Mouse (Mus musculus) heart, embryonic 10.5 days (tissue): Measurements from ENCODE around the gene Slc15a1. TPM values are rescaled to one million over a fixed set of nuclear protein-coding genes. Genes with fewer than 3 reads are reported as not detected.

ENCODE experiments used
- DNase-seq: peaks from one replicate; pipeline ENCODE4 v3.0.0-alpha.2; 2017; ENCODE audit warnings: low spot score
- H3K27ac ChIP-seq: fragments of 300-500 bp; sonication (generic); 2 replicates; pipeline ENCODE4 v1.5.1; 2016; ENCODE audit warnings: mild to moderate bottlenecking
- H3K27me3 ChIP-seq: fragments of 300-500 bp; sonication (generic); 2 replicates; pipeline ENCODE4 v1.6.1; 2016; ENCODE audit warnings: mild to moderate bottlenecking; ENCODE audit not compliant: poor library complexity, insufficient read depth, severe bottlenecking
- H3K36me3 ChIP-seq: fragments of 300-500 bp; sonication (generic); 2 replicates; pipeline ENCODE4 v1.6.1; 2016; ENCODE audit warnings: mild to moderate bottlenecking, moderate library complexity
- H3K4me1 ChIP-seq: fragments of 300-500 bp; sonication (generic); 2 replicates; pipeline ENCODE4 v1.6.1; 2016; ENCODE audit warnings: mild to moderate bottlenecking
- H3K4me3 ChIP-seq: fragments of 300-500 bp; sonication (generic); 2 replicates; pipeline ENCODE4 v1.5.1; 2016; ENCODE audit warnings: mild to moderate bottlenecking, moderate library complexity
- H3K9me3 ChIP-seq: fragments of 300-500 bp; sonication (generic); 2 replicates; pipeline ENCODE4 v1.6.1; 2016; ENCODE audit warnings: mild to moderate bottlenecking, moderate library complexity
- WGBS: fragments of 180-500 bp; shearing (Covaris S2); methylation state at CpG from one replicate; pipeline ENCODE4 v1.1.7; 2016; 5-methylcytosine and 5-hydroxymethylcytosine counted together
- polyA plus RNA-seq: library from polyadenylated mRNA; unstranded; fragments of >200 nt; fragmentation: Nextera tagmentation; extraction: Ambion mirVana; gene quantifications from 2 replicates; pipeline ENCODE4 v1.2.1, GENCODE M21; 2016

Slc15a1 gene
- polyA plus RNA-seq, 1 experiment from 2014 or later, result not detected

- Histone ChIP-seq H3K27me3 (0 out of 2 replicates have a peak, but pooled peaks cover 3% of the 10 kb centered on the region), H3K36me3 (no peaks in the 10 kb centered on the region), H3K9me3 (no peaks in the 10 kb centered on the region), H3K4me3 (no peak overlapping the region), H3K27ac (peak overlapping the region; percentile 89), H3K4me1 (peaks cover 27% of the 10 kb centered on the region)
- no peak for DNase-seq
- 86% methylated on average over 3 of the region's 3 CpGs for WGBS
Observed at GRCm38 (mm10) chr14:121436455-121436854, 68.6 kb downstream of the Slc15a1 start.

DNA sequence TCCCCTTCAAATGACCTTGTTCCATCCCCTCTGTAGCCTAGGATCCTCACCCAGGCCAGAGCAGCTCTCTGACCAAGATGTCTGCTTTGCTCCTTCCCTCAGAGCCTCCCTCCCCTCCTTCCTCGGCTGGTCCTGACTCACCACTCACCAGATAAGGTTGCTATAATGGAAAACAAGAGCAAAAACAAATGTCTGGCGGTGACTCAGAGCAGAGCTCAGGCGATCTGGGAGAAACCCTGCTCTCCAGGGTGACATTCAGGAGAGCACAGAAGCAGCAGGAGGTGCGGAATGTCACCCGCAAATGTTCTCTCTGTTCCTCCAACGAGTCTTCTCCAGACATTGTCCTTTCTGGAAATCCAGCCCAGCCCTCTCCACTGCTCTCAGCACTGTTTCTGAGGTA is 69.3 kb downstream of the Slc15a1 start:
- no peak overlapping the region for H3K4me3 ChIP-seq
- whole genome bisulfite sequencing, result 13% methylated on average over 6 of the region's 6 CpGs
- H3K9me3 ChIP-seq, result no peaks in the 10 kb centered on the region
- peaks cover 27% of the 10 kb centered on the region for H3K4me1 ChIP-seq
- H3K36me3 ChIP-seq, result no peaks in the 10 kb centered on the region
- peak overlapping the region; percentile 89 for H3K27ac ChIP-seq
- DNase-seq, result peak; percentile 94
- 0 out of 2 replicates have a peak, but pooled peaks cover 3% of the 10 kb centered on the region for H3K27me3 ChIP-seq

DNA sequence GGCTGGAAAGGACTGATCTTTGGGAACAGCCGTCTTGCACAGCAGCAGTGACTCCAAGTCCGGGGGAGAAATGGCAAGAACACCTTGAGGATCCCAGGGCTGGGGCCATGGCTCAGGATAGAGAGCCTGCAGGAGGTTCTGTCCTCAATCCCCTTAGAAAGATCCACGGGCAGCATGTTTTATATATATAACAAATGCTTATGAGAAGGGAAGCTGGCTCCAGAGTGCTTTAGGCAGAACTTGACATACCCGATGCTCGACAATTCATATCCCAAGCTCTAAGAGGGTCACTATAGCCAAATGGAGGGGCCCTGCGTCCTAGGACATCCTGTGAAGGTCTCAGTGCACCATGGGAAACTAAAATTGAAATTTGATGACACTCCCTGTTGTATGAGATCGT is 73.8 kb downstream of the Slc15a1 start:
- DNase-seq, result no peak
- Histone ChIP-seq H3K27me3 (no peaks in the 10 kb centered on the region), H3K36me3 (no peaks in the 10 kb centered on the region), H3K4me3 (no peak overlapping the region), H3K4me1 (peaks cover 15% of the 10 kb centered on the region), H3K9me3 (no peaks in the 10 kb centered on the region), H3K27ac (no peak overlapping the region)
- 81% methylated on average over 7 of the region's 7 CpGs for WGBS

DNA sequence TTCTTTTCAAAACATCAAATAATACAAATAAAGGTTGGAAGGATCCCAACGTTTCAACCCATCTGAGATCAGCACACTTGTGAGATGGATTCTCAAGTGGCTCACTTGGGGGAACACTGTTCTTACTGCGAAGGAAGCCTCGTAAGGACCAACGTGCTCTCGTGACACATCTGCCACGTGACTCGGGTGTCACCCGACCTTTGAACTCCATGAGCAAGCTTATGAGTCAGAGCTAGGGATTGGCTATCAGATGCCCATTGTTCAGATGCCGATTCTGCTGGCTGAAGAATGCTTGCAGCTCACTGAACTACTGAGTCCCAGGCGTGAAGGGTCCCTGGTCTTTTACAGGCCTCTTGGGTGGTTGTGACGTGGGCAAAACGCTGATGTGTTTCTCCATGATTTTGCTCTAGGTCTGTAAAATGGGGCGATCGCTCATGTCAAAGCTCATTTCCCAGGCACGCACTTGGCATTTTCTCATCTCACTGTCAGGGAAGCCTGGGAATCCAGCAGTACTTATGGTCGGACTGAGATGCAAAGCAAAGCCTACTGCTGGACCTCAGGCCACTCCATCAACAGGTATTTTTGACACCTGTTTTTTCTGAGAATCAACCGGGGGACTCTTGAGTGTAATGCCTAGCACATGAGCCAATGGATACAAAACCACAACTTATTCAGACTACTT is 75.1 kb downstream of the Slc15a1 start:
- no peaks in the 10 kb centered on the region for H3K36me3 ChIP-seq
- no peaks in the 10 kb centered on the region for H3K9me3 ChIP-seq
- H3K27me3 ChIP-seq, result no peaks in the 10 kb centered on the region
- H3K4me1 ChIP-seq, result peaks cover 11% of the 10 kb centered on the region; the same call in 1 of the 2 replicates
- DNase-seq, result no peak
- WGBS, result 77% methylated on average over 17 of the region's 17 CpGs
- H3K27ac ChIP-seq, result no peak overlapping the region
- H3K4me3 ChIP-seq, result no peak overlapping the region

- Histone ChIP-seq H3K4me1 (peaks cover 17% of the 10 kb centered on the region), H3K27ac (no peak overlapping the region), H3K9me3 (no peaks in the 10 kb centered on the region), H3K27me3 (no peaks in the 10 kb centered on the region), H3K36me3 (no peaks in the 10 kb centered on the region), H3K4me3 (no peak overlapping the region)
- 87% methylated on average over 4 of the region's 4 CpGs for WGBS
- DNase-seq, result no peak
Observed at GRCm38 (mm10) chr14:121428148-121428547, 76.9 kb downstream of the Slc15a1 start.

DNA sequence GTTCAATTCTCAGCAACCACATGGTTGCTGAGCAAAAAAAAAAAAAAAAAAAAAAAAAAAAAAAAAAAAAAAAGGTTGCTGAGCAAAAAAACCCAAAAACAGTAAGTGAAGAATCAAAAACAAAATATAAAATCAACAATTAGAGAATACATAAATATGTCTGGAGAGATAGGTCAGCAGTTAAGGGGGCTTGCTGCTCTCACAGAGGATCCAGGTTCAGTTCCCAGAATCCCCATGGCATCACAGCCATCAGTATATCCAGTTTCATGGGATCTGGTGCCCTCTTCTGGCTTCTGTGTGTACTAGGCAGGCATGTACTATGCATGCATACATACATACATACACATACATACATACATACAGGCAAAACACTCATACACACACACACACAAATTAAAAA is 78.3 kb downstream of the Slc15a1 start:
- Histone ChIP-seq H3K36me3 (no peaks in the 10 kb centered on the region), H3K27ac (no peak overlapping the region), H3K4me1 (peaks cover 29% of the 10 kb centered on the region), H3K27me3 (no peaks in the 10 kb centered on the region), H3K9me3 (no peaks in the 10 kb centered on the region), H3K4me3 (no peak overlapping the region)
- DNase-seq, result no peak

DNA sequence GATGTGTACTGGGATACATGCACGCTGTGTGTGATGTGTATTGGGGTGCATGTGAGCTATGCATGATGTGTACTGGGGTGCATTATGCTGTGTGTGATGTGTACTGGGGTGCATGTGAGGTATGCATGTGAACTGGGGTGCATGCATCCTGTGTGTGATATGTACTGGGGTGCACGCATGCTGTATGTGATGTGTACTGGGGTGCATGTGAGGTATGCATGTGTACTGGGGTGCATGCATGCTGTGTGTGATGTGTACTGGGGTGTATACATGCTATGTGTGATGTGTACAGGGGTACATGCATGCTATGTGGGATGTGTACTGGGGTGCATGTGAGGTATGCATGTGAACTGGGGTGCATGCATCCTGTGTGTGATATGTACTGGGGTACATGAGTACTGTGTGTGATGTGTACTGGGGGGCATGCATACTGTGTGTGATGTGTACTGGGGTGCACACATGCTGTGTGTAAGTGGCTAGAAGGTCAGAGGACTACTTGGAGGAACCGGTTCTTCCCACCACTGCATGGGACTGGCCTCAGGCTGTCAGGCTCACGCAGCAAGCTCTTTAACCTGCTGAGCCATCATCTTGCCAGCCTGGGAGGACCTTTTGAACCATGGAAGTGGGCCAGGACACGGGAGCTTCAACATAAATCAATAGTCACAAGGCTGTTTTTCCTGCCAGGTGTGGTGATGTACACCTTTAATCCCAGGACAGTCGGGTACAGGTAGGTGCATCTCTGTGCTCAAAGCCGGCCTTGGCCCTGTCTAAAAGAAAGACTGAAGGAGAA is 79.9 kb downstream of the Slc15a1 start:
- H3K9me3 ChIP-seq, result no peaks in the 10 kb centered on the region
- DNase-seq, result no peak
- no peaks in the 10 kb centered on the region for H3K36me3 ChIP-seq
- 81% methylated on average over 7 of the region's 7 CpGs for WGBS
- no peak overlapping the region for H3K4me3 ChIP-seq
- H3K4me1 ChIP-seq, result peaks cover 29% of the 10 kb centered on the region
- no peak overlapping the region; the same call in 1 of the 2 replicates for H3K27ac ChIP-seq
- H3K27me3 ChIP-seq, result no peaks in the 10 kb centered on the region

DNA sequence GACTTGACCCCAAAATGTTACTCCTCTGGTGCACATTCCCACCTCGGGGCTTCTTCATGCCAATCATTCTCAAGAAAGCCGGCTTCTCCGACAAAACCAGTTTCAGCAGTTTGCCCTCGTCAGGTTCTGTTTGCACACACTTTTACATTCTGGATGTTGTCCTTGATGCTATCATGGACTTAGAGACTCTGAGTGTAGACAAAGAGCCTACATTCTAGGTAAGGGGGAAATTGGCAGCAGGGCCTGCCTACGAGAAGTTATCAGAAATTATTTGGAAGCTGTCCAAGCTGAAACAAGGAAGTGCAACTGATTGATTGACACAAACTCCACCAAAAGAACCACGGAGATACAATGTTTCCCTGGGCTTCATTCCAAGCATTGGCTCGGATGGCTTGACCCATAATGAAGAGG is 81.7 kb downstream of the Slc15a1 start:
- WGBS, result 21% methylated on average over 7 of the region's 7 CpGs
- no peak for DNase-seq
- Histone ChIP-seq H3K36me3 (no peaks in the 10 kb centered on the region), H3K27me3 (no peaks in the 10 kb centered on the region), H3K27ac (peak overlapping the region; percentile 88), H3K9me3 (no peaks in the 10 kb centered on the region), H3K4me3 (no peak overlapping the region), H3K4me1 (peaks cover 29% of the 10 kb centered on the region)

- Histone ChIP-seq H3K27ac (peak overlapping the region; percentile 88), H3K9me3 (no peaks in the 10 kb centered on the region), H3K36me3 (no peaks in the 10 kb centered on the region), H3K27me3 (no peaks in the 10 kb centered on the region), H3K4me1 (peaks cover 31% of the 10 kb centered on the region), H3K4me3 (no peak overlapping the region; the same call in 1 of the 2 replicates)
- DNase-seq, result peak; percentile 85
- WGBS, result 33% methylated on average over 4 of the region's 4 CpGs
Observed at GRCm38 (mm10) chr14:121422664-121423340, 82.2 kb downstream of the Slc15a1 start.

- WGBS, result 81% methylated on average over 4 of the region's 4 CpGs
- DNase-seq, result no peak
- H3K27me3 ChIP-seq, result no peaks in the 10 kb centered on the region
- H3K9me3 ChIP-seq, result no peaks in the 10 kb centered on the region
- no peaks in the 10 kb centered on the region for H3K36me3 ChIP-seq
- H3K4me3 ChIP-seq, result no peak overlapping the region
- peaks cover 31% of the 10 kb centered on the region for H3K4me1 ChIP-seq
- peak overlapping the region; percentile 88 for H3K27ac ChIP-seq
Observed at GRCm38 (mm10) chr14:121422000-121422399, 83.1 kb downstream of the Slc15a1 start.

- DNase-seq, result no peak
- 87% methylated on average over 5 of the region's 5 CpGs for WGBS
- no peaks in the 10 kb centered on the region for H3K36me3 ChIP-seq
- H3K9me3 ChIP-seq, result no peaks in the 10 kb centered on the region
- no peak overlapping the region for H3K27ac ChIP-seq
- no peak overlapping the region for H3K4me3 ChIP-seq
- H3K27me3 ChIP-seq, result no peaks in the 10 kb centered on the region
- H3K4me1 ChIP-seq, result peaks cover 9% of the 10 kb centered on the region
Observed at GRCm38 (mm10) chr14:121417594-121417993, 87.5 kb downstream of the Slc15a1 start.

DNA sequence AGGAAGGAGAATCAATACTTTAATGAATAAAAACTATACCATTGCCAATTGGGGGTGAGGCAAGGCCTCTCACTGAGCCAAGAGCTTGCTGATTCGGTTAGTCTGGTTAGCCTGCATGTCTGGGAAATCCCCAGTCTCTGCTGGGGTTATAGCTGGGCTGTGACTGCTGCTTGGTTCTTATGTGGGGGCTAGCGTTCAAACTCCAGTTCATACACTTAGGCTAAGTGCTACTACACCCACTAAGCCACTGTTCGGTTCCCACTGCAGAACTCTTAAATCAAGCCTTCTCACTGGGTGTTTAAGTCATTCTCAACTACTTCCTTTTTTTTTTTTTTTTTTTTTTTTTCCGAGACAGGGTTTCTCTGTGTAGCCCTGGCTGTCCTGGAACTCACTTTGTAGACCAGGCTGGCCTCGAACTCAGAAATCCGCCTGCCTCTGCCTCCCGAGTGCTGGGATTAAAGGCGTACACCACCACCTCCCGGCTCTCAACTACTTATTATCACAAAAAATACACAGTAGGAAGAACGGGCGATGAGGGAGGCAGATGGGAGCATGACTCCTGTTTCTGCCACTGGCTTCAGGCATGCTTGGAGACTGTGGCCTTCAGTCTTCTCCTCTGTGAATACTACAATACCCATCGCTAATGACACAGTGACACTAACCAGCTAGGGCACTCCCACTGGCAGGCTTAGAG is 88.3 kb downstream of the Slc15a1 start:
- Histone ChIP-seq H3K27ac (no peak overlapping the region), H3K27me3 (no peaks in the 10 kb centered on the region), H3K4me1 (0 out of 2 replicates have a peak, but pooled peaks cover 3% of the 10 kb centered on the region), H3K9me3 (no peaks in the 10 kb centered on the region), H3K36me3 (no peaks in the 10 kb centered on the region), H3K4me3 (no peak overlapping the region)
- no peak for DNase-seq
- 85% methylated on average over 11 of the region's 12 CpGs for WGBS
